Mouse (Mus musculus): ENCODE data around the gene Marcksl1. TPM values are rescaled to one million over a fixed set of nuclear protein-coding genes. Genes with fewer than 3 reads are reported as not detected.
"Not testable (repeated sequence)": the region's sequence is repeated elsewhere in the genome, so short reads cannot be mapped to it uniquely, and the experiment has no call there.

Marcksl1 gene
- total and polyA plus RNA-seq, 3 experiments = 25.3 to 62.7 TPM; not detected in 1

GRCm38 (mm10) chr4:129525338-129525737, 12.0 kb downstream of the Marcksl1 start:
- Histone ChIP-seq H3K36me3 (ENCODE audit: control insufficient read depth in 1 of 2, insufficient read depth in 2 of 2, low read length in 2 of 2) (peaks cover 0 to 22% of the 10 kb centered on the region in 2 experiments; a peak in 2 of 4 replicates), H3K9ac (ENCODE audit: control insufficient read depth, low read depth, low read length, poor library complexity, severe bottlenecking) (no peak overlapping the region), H3K4me3 (ENCODE audit: control insufficient read depth in 1 of 2, insufficient read depth in 1 of 2, low read depth in 2 of 2, low read length in 2 of 2) (no peak overlapping the region), H3K27me3 (ENCODE audit: control insufficient read depth in 1 of 2, insufficient read depth in 2 of 2, low read length in 2 of 2) (no peaks in the 10 kb centered on the region), H3K27ac (ENCODE audit: control insufficient read depth, low read depth, low read length) (no peak overlapping the region), H3K4me1 (ENCODE audit: control insufficient read depth in 1 of 2, insufficient read depth in 2 of 2, low read length in 2 of 2) (no peaks in the 10 kb centered on the region), H3K9me3 (replicated peaks; ENCODE audit: insufficient read depth, low read length) (no peaks in the 10 kb centered on the region), H3K79me2 (ENCODE audit: control insufficient read depth, insufficient read depth, low read length, poor library complexity) (no peaks in the 10 kb centered on the region)
- no peak for DNase-seq (ENCODE audit: low read depth, low spot score)
- TF ChIP-seq JUND (IDR thresholded peaks at IDR 0.05; ENCODE audit: low read depth, low read length) (no peak), ZNF384 (IDR thresholded peaks at IDR 0.05; ENCODE audit: low read depth, low read length) (no peak), RAD21 (IDR thresholded peaks at IDR 0.05; ENCODE audit: low read depth, low read length) (no peak), KAT2A (conservative IDR thresholded peaks at IDR 0.05; ENCODE audit: low read depth, low read length) (no peak), NELFE (IDR thresholded peaks at IDR 0.05; ENCODE audit: low read depth, low read length) (no peak), USF2 (IDR thresholded peaks at IDR 0.05; ENCODE audit: borderline replicate concordance in 1 of 2, insufficient read depth in 1 of 2, low read depth in 1 of 2, low read length in 2 of 2) (no peak), TCF12 (IDR thresholded peaks at IDR 0.05; ENCODE audit: low read depth, low read length) (no peak), MEF2A (IDR thresholded peaks at IDR 0.05; ENCODE audit: extremely low read depth, insufficient replicate concordance, low read depth, low read length, poor library complexity, severe bottlenecking) (no peak), RCOR1 (IDR thresholded peaks at IDR 0.05; ENCODE audit: low read depth, low read length) (no peak), E2F4 (IDR thresholded peaks at IDR 0.05; ENCODE audit: borderline replicate concordance, low read depth, low read length) (no peak), GATA1 (IDR thresholded peaks at IDR 0.05; ENCODE audit: low read depth, low read length) (no peak), CHD2 (IDR thresholded peaks at IDR 0.05; ENCODE audit: low read length) (no peak), POLR2AphosphoS2 (IDR thresholded peaks at IDR 0.05; ENCODE audit: low read length) (no peak), MXI1 (IDR thresholded peaks at IDR 0.05; ENCODE audit: low read depth, low read length) (no peak)

GRCm38 (mm10) chr4:129525889-129526288, 12.5 kb downstream of the Marcksl1 start:
- no peak for TF ChIP-seq GATA1 (IDR thresholded peaks at IDR 0.05; ENCODE audit: low read depth, low read length)
- TF ChIP-seq KAT2A (conservative IDR thresholded peaks at IDR 0.05; ENCODE audit: low read depth, low read length) = no peak
- TF ChIP-seq TCF12 (IDR thresholded peaks at IDR 0.05; ENCODE audit: low read depth, low read length) = no peak
- TF ChIP-seq MYB (IDR thresholded peaks at IDR 0.05; ENCODE audit: low read depth, low read length) = no peak
- TF ChIP-seq E2F4 (IDR thresholded peaks at IDR 0.05; ENCODE audit: borderline replicate concordance, low read depth, low read length) = no peak
- TF ChIP-seq HCFC1 (IDR thresholded peaks at IDR 0.05; ENCODE audit: low read depth, low read length) = no peak
- TF ChIP-seq ETS1 (IDR thresholded peaks at IDR 0.05; ENCODE audit: low read depth, low read length) = no peak
- no peak for TF ChIP-seq MXI1 (IDR thresholded peaks at IDR 0.05; ENCODE audit: low read depth, low read length)
- H3K4me1 ChIP-seq (ENCODE audit: control insufficient read depth in 1 of 2, insufficient read depth in 2 of 2, low read length in 2 of 2) = no peaks in the 10 kb centered on the region

GRCm38 (mm10) chr4:129528901-129529300, 15.5 kb downstream of the Marcksl1 start:
- H3K36me3 ChIP-seq (ENCODE audit: control insufficient read depth in 1 of 2, insufficient read depth in 2 of 2, low read length in 2 of 2) = peaks cover 0 to 12% of the 10 kb centered on the region in 2 experiments; a peak in 2 of 4 replicates
- H3K9me3 ChIP-seq (replicated peaks; ENCODE audit: insufficient read depth, low read length); DNase-seq (ENCODE audit: low read depth, low spot score); H3K27me3 ChIP-seq (ENCODE audit: control insufficient read depth in 1 of 2, insufficient read depth in 2 of 2, low read length in 2 of 2); H3K9ac ChIP-seq (ENCODE audit: control insufficient read depth, low read depth, low read length, poor library complexity, severe bottlenecking); H3K4me3 ChIP-seq (ENCODE audit: control insufficient read depth in 1 of 2, insufficient read depth in 1 of 2, low read depth in 2 of 2, low read length in 2 of 2); H3K27ac ChIP-seq (ENCODE audit: control insufficient read depth, low read depth, low read length); H3K79me2 ChIP-seq (ENCODE audit: control insufficient read depth, insufficient read depth, low read length, poor library complexity); H3K4me1 ChIP-seq (ENCODE audit: control insufficient read depth in 1 of 2, insufficient read depth in 2 of 2, low read length in 2 of 2): not testable (repeated sequence)

More at GRCm38 (mm10) chr4:129525889-129526288, 12.5 kb downstream of the Marcksl1 start:
- Histone ChIP-seq H3K4me3 (ENCODE audit: control insufficient read depth in 1 of 2, insufficient read depth in 1 of 2, low read depth in 2 of 2, low read length in 2 of 2) (no peak overlapping the region), H3K79me2 (ENCODE audit: control insufficient read depth, insufficient read depth, low read length, poor library complexity) (no peaks in the 10 kb centered on the region), H3K27me3 (ENCODE audit: control insufficient read depth in 1 of 2, insufficient read depth in 2 of 2, low read length in 2 of 2) (no peaks in the 10 kb centered on the region), H3K27ac (ENCODE audit: control insufficient read depth, low read depth, low read length) (no peak overlapping the region), H3K9ac (ENCODE audit: control insufficient read depth, low read depth, low read length, poor library complexity, severe bottlenecking) (no peak overlapping the region), H3K9me3 (replicated peaks; ENCODE audit: insufficient read depth, low read length) (no peaks in the 10 kb centered on the region), H3K36me3 (ENCODE audit: control insufficient read depth in 1 of 2, insufficient read depth in 2 of 2, low read length in 2 of 2) (peaks cover 0 to 20% of the 10 kb centered on the region in 2 experiments; a peak in 2 of 4 replicates)
- DNase-seq (ENCODE audit: low read depth, low spot score) = no peak
